Mouse (Mus musculus) kidney, embryonic 14.5 days (tissue): ENCODE results near the gene Pfdn6. TPM values are rescaled to one million over a fixed set of nuclear protein-coding genes. Genes with fewer than 3 reads are reported as not detected.
"Not testable (repeated sequence)": the region's sequence is repeated elsewhere in the genome, so short reads cannot be mapped to it uniquely, and the experiment has no call there.

Experiments
- ATAC-seq: fragments of 200-750 bp; cut with Nextera tagmentation; 2 replicates; pipeline ENCODE4 v1.8.0; 2017; ENCODE audit warnings: moderate number of reproducible peaks, mild to moderate bottlenecking, moderate TSS enrichment, moderate library complexity; ENCODE audit not compliant: low FRiP score, low TSS enrichment
- H3K27ac ChIP-seq: fragments of 300-500 bp; sonication (generic); 2 replicates; pipeline ENCODE4 v1.5.1; 2014; ENCODE audit warnings: low read depth, mild to moderate bottlenecking, low read length, moderate library complexity, mixed read lengths
- H3K27me3 ChIP-seq: fragments of 300-500 bp; sonication (generic); 2 replicates; pipeline ENCODE4 v1.6.1; 2014; ENCODE audit warnings: mild to moderate bottlenecking, low read length; ENCODE audit not compliant: control insufficient read depth, insufficient read depth
- H3K36me3 ChIP-seq: fragments of 300-500 bp; sonication (generic); 2 replicates; pipeline ENCODE4 v1.6.1; 2014; ENCODE audit warnings: low read length, mixed read lengths; ENCODE audit not compliant: control insufficient read depth, insufficient read depth
- H3K4me1 ChIP-seq: fragments of 300-500 bp; sonication (generic); 2 replicates; pipeline ENCODE4 v1.6.1; 2014; ENCODE audit warnings: low read length, mixed read lengths; ENCODE audit not compliant: control insufficient read depth, insufficient read depth
- H3K4me2 ChIP-seq: fragments of 300-500 bp; sonication (generic); replicated peaks from 2 replicates; pipeline ENCODE4 v1.6.1; 2014; ENCODE audit warnings: low read depth, mild to moderate bottlenecking, low read length
- H3K4me3 ChIP-seq: fragments of 300-500 bp; sonication (generic); 2 replicates; pipeline ENCODE4 v1.5.1; 2014; ENCODE audit warnings: mild to moderate bottlenecking, low read length
- H3K9ac ChIP-seq: fragments of 300-500 bp; sonication (generic); 2 replicates; pipeline ENCODE4 v1.6.1; 2014; ENCODE audit warnings: low read depth, mild to moderate bottlenecking, low read length, moderate library complexity
- H3K9me3 ChIP-seq: fragments of 300-500 bp; sonication (generic); 2 replicates; pipeline ENCODE4 v1.6.1; 2016; ENCODE audit warnings: low read length; ENCODE audit not compliant: control insufficient read depth
- WGBS: fragments of 180-500 bp; shearing (Covaris S2); extraction: QIAGEN DNeasy Blood & Tissue Kit; methylation state at CpG from one replicate; pipeline ENCODE4 v1.1.7; 2014; 5-methylcytosine and 5-hydroxymethylcytosine counted together
- polyA plus RNA-seq: library from polyadenylated mRNA; unstranded; fragments of >200 nt; fragmentation: Nextera tagmentation; extraction: Ambion mirVana; gene quantifications from 2 replicates; pipeline ENCODE4 v1.2.1, GENCODE M21; 2014

Gene Pfdn6
- polyA plus RNA-seq, 1 experiment from 2014 or later = 169 TPM

GRCm38 (mm10) chr17:33898193-33898592 lies 42.0 kb downstream of the Pfdn6 start:
- H3K9me3 ChIP-seq = not testable (repeated sequence)
- 82% methylated on average over 4 of the region's 4 CpGs for WGBS

GRCm38 (mm10) chr17:33897114-33897794 lies 42.9 kb downstream of the Pfdn6 start:
- Histone ChIP-seq H3K36me3 (no peaks in the 10 kb centered on the region), H3K27me3 (no peaks in the 10 kb centered on the region), H3K9ac (no peak overlapping the region), H3K4me1 (no peaks in the 10 kb centered on the region), H3K4me3 (no peak overlapping the region), H3K27ac (no peak overlapping the region), H3K9me3 (no peaks in the 10 kb centered on the region), H3K4me2 (no peak overlapping the region)
- 43% methylated on average over 6 of the region's 6 CpGs for WGBS
- no peak for ATAC-seq

More at GRCm38 (mm10) chr17:33898193-33898592, 42.0 kb downstream of the Pfdn6 start:
- H3K4me1 ChIP-seq, H3K4me3 ChIP-seq, H3K27ac ChIP-seq, H3K36me3 ChIP-seq, H3K4me2 ChIP-seq, H3K27me3 ChIP-seq, H3K9ac ChIP-seq, ATAC-seq: not testable (repeated sequence)

GRCm38 (mm10) chr17:33893011-33893410 lies 47.1 kb downstream of the Pfdn6 start:
- H3K27me3 ChIP-seq, ATAC-seq, H3K9ac ChIP-seq, H3K27ac ChIP-seq, H3K4me3 ChIP-seq, H3K36me3 ChIP-seq, H3K9me3 ChIP-seq, H3K4me1 ChIP-seq, H3K4me2 ChIP-seq: not testable (repeated sequence)
- WGBS = 83% methylated on average over 4 of the region's 4 CpGs

GRCm38 (mm10) chr17:33892429-33892828 lies 47.7 kb downstream of the Pfdn6 start:
- H3K9me3 ChIP-seq = no peaks in the 10 kb centered on the region
- no peaks in the 10 kb centered on the region for H3K36me3 ChIP-seq
- H3K4me1 ChIP-seq = no peaks in the 10 kb centered on the region
- no peak for ATAC-seq
- no peak overlapping the region for H3K4me2 ChIP-seq
- no peak overlapping the region for H3K9ac ChIP-seq
- H3K4me3 ChIP-seq = no peak overlapping the region
- WGBS = 23% methylated on average over 7 of the region's 7 CpGs
- H3K27ac ChIP-seq = no peak overlapping the region
- H3K27me3 ChIP-seq = no peaks in the 10 kb centered on the region

- ATAC-seq = not testable (repeated sequence)
Measured at GRCm38 (mm10) chr17:33891892-33892291, 48.3 kb downstream of the Pfdn6 start.

GRCm38 (mm10) chr17:33891357-33891756 lies 48.8 kb downstream of the Pfdn6 start:
- no peaks in the 10 kb centered on the region for H3K4me1 ChIP-seq
- no peak for ATAC-seq
- no peak overlapping the region for H3K4me3 ChIP-seq
- no peak overlapping the region for H3K4me2 ChIP-seq
- H3K9me3 ChIP-seq = no peaks in the 10 kb centered on the region
- H3K36me3 ChIP-seq = peaks cover 2% of the 10 kb centered on the region; the same call in 1 of the 2 replicates
- no peaks in the 10 kb centered on the region for H3K27me3 ChIP-seq
- H3K9ac ChIP-seq = no peak overlapping the region
- 69% methylated on average over 2 of the region's 2 CpGs for WGBS
- no peak overlapping the region for H3K27ac ChIP-seq

More at GRCm38 (mm10) chr17:33891892-33892291, 48.3 kb downstream of the Pfdn6 start:
- H3K27ac ChIP-seq, H3K9ac ChIP-seq, H3K4me3 ChIP-seq, H3K4me1 ChIP-seq, H3K27me3 ChIP-seq, H3K36me3 ChIP-seq, H3K9me3 ChIP-seq, H3K4me2 ChIP-seq: not testable (repeated sequence)
- 73% methylated on average over 6 of the region's 6 CpGs for WGBS

- no peaks in the 10 kb centered on the region for H3K27me3 ChIP-seq
- no peak within 1 kb of the TSS for H3K27ac ChIP-seq
- 2% methylated on average over 47 of the region's 49 CpGs for WGBS
Measured at GRCm38 (mm10) chr17:33890533-33891059, 49.5 kb downstream of the Pfdn6 start, which contains the start of gene Kifc1. Gene Kifc1, minus strand, starts transcription at chr17:33890661.

GRCm38 (mm10) chr17:33889941-33890532 lies 50.1 kb downstream of the Pfdn6 start:
- not testable (repeated sequence) for H3K4me1 ChIP-seq, H3K27ac ChIP-seq, ATAC-seq, H3K9me3 ChIP-seq, H3K27me3 ChIP-seq
- Histone ChIP-seq H3K9ac (peak overlapping the region; percentile 70), H3K4me2 (peak overlapping the region; percentile 54), H3K4me3 (peak overlapping the region; percentile 65), H3K36me3 (peaks cover 13% of the 10 kb centered on the region; the same call in 1 of the 2 replicates)
- 0% methylated on average over 37 of the region's 44 CpGs for WGBS

More at GRCm38 (mm10) chr17:33890533-33891059, 49.5 kb downstream of the Pfdn6 start, which contains the start of gene Kifc1:
- H3K4me1 ChIP-seq = no peaks in the 10 kb centered on the region
- peak within 1 kb of the TSS; percentile 54 for H3K4me2 ChIP-seq
- H3K9ac ChIP-seq = peak within 1 kb of the TSS; percentile 70
- H3K36me3 ChIP-seq = peaks cover 9% of the 10 kb centered on the region; the same call in 1 of the 2 replicates
- no peaks in the 10 kb centered on the region for H3K9me3 ChIP-seq
- ATAC-seq = peak; percentile 99
- peak within 1 kb of the TSS; percentile 65 for H3K4me3 ChIP-seq
